Mouse (Mus musculus) megakaryocyte-erythroid progenitor cell, adult 5-6 weeks (primary cell): Measurements from ENCODE around the gene Gatb. TPM values are rescaled to one million over a fixed set of nuclear protein-coding genes. Genes with fewer than 3 reads are reported as not detected.

Experiments used
- ATAC-seq: replicated peaks from 2 replicates; pipeline ENCODE4 v1.8.0; 2016; ENCODE audit warnings: mild to moderate bottlenecking, inconsistent platforms; ENCODE audit not compliant: severe bottlenecking, poor library complexity, low FRiP score, low TSS enrichment
- total RNA-seq, 2 experiments: library from RNA; stranded (forward) in 1 of 2; stranded (reverse) in 1 of 2; fragments of 200-1000, 215-1000 nt in 1 of 2; fragments of >200 nt in 1 of 2; fragmentation: Nextera tagmentation in 1 of 2; gene quantifications; 2 replicates each; pipeline ENCODE4 v1.2.3; 2014 to 2017

The Gatb gene
- total RNA-seq, 2 experiments from 2014 or later: 8.4 to 9.1 TPM

- no peak for ATAC-seq
Measured at GRCm38 (mm10) chr3:85644814-85645213, 70.9 kb downstream of the Gatb start.

GRCm38 (mm10) chr3:85645517-85646004 lies 71.6 kb downstream of the Gatb start:
- ATAC-seq: no peak

GRCm38 (mm10) chr3:85649176-85649575 lies 75.3 kb downstream of the Gatb start:
- ATAC-seq: no peak

- peak; percentile 43; the same call in 1 of the 2 replicates for ATAC-seq
Measured at GRCm38 (mm10) chr3:85652727-85653665, 79.1 kb downstream of the Gatb start.

- ATAC-seq: no peak
Measured at GRCm38 (mm10) chr3:85655538-85655937, 81.6 kb downstream of the Gatb start.

GRCm38 (mm10) chr3:85659681-85660080 lies 85.8 kb downstream of the Gatb start:
- no peak for ATAC-seq

GRCm38 (mm10) chr3:85661926-85662813 lies 88.3 kb downstream of the Gatb start:
- no peak for ATAC-seq

GRCm38 (mm10) chr3:85663826-85664225 lies 89.9 kb downstream of the Gatb start:
- ATAC-seq: no peak

- no peak for ATAC-seq
Measured at GRCm38 (mm10) chr3:85664591-85665171, 90.8 kb downstream of the Gatb start.

GRCm38 (mm10) chr3:85666166-85666565 lies 92.2 kb downstream of the Gatb start:
- ATAC-seq: no peak

GRCm38 (mm10) chr3:85666736-85667135 lies 92.8 kb downstream of the Gatb start:
- ATAC-seq: no peak

- ATAC-seq: no peak
Measured at GRCm38 (mm10) chr3:85667683-85668082, 93.8 kb downstream of the Gatb start.

- ATAC-seq: no peak
Measured at GRCm38 (mm10) chr3:85669844-85670243, 95.9 kb downstream of the Gatb start.

- ATAC-seq: no peak
Measured at GRCm38 (mm10) chr3:85677133-85677532, 103.2 kb downstream of the Gatb start.

GRCm38 (mm10) chr3:85677952-85678351 lies 104.0 kb downstream of the Gatb start:
- ATAC-seq: no peak

GRCm38 (mm10) chr3:85679312-85679933 lies 105.5 kb downstream of the Gatb start:
- ATAC-seq: no peak

- no peak for ATAC-seq
Measured at GRCm38 (mm10) chr3:85679960-85680359, 106.0 kb downstream of the Gatb start.

- ATAC-seq: no peak
Measured at GRCm38 (mm10) chr3:85681136-85681535, 107.2 kb downstream of the Gatb start.

- no peak for ATAC-seq
Measured at GRCm38 (mm10) chr3:85683618-85684017, 109.7 kb downstream of the Gatb start.
